Mouse (Mus musculus): ENCODE measurements around the gene Ugt1a2.

The Ugt1a2 gene

GRCm38 (mm10) chr1:88256886-88257663, 56.7 kb downstream of the Ugt1a2 start:
- no peak for DNase-seq (ENCODE audit: low read depth, low spot score)

DNA sequence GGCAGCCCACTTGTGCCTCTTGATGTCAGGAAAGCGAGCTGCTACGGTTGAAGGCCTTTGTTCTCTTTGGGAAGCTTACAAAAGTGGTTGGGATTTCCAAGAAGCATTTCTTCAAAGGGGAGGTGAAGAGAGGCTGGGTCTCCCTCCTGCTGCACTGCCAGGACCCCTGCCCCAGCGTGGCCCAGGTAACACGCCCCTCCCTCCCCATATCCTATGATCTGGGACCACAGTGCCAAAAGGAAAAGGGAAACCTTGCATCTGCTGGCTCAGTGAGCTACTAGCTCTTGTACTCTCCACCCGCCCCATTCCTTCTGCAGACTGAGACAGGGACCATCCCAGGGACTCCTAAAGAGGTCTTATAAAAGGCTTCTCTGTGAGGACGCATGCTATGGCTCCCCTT, 57.3 kb downstream of the Ugt1a2 start:
- DNase-seq (ENCODE audit: low read depth, low spot score): no peak

DNA sequence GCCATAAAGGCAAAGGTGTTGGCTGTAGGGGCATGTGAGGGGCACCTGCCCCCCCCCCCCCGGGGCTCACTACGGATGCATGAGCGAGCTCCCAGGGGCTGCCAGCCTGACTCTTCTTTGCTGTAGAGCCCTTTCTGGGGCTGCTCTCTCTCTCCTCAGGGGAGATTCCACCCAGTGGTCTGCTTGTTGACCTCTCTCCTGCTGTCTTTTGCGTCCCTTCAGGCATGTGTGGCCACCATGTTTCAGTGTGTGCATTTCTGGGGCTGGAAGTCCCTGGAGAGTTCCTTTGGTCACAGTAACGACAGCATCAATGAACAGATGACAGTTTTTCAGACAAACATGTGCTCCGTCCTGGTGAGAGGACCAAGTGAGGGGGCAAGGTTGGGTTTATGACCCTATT, 58.0 kb downstream of the Ugt1a2 start:
- no peak for DNase-seq (ENCODE audit: low read depth, low spot score)

DNA sequence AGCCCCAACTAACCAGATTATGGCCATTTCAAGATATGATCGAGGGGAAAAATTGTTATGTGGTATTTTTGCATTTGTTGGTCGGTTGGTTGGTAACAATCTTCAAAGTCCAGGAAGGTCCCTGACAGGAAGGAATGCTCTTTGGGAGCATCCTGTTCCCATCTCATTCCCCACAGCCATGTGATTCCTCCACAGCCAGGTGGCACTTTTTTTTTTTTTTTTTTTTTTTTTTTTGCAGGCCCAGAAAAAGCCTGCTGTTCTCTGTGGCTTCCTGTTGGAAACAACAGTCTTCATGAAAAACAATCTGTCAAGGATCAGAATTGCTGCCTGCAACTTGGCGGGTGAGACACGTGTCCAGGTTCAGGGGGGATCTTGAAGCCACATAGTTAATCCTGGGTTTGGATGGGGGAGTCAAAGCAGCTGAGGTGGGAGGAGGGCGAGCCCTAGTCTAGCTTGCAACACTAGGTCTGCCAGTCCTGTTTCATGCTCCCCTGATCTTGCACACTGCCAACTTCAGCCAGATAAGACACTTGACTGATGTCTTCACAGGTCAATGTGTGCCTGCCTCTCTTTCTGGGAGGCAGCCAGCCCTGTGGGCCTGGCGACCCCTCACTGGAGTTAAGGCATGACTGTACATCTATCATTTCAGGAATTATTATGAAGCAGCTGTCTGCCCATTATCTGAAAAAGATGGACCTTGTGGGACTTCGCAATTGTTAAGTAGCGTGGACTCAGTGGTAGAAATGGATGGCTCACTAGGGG, 58.7 kb downstream of the Ugt1a2 start:
- no peak for DNase-seq (ENCODE audit: low read depth, low spot score)

DNA sequence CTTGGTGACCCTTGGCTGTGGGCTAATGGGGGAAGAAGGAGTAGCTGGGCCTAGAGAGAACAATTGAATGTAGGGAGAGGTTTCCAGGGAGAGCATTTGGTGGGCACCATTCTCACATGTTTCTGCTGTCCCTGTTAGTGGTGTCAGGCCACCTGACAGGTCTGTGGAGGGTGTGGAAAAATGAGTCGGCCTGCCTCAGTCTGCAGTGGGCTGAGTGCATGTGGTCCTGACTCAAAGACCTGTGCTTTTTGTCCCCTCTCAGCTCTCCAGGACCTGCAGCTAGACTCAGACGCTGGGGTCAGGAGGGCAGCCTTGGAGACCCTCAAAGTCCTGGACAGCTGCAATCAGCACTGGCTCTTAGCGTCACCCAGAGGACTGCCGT, 59.2 kb downstream of the Ugt1a2 start:
- DNase-seq (ENCODE audit: low read depth, low spot score): no peak

DNA sequence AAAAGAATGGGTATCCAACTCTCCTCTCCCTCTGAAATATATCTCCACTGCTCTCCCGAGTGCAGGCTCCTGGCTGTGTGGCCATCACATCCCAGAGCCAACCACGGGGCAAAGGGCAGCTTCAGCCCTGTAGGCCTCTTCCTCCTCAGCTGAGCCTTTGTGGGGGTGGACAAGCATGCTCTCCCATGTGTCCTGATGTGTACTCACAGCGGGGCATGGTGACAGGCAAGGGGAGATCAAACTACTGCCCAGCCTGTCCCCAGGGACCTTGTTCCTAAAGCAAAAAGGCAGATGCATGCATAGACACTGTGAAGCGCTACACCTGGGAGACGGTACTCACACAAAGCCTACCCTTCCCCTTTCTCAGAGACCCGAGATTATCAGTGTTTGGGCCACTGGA, 59.7 kb downstream of the Ugt1a2 start:
- DNase-seq (ENCODE audit: low read depth, low spot score): no peak

DNA sequence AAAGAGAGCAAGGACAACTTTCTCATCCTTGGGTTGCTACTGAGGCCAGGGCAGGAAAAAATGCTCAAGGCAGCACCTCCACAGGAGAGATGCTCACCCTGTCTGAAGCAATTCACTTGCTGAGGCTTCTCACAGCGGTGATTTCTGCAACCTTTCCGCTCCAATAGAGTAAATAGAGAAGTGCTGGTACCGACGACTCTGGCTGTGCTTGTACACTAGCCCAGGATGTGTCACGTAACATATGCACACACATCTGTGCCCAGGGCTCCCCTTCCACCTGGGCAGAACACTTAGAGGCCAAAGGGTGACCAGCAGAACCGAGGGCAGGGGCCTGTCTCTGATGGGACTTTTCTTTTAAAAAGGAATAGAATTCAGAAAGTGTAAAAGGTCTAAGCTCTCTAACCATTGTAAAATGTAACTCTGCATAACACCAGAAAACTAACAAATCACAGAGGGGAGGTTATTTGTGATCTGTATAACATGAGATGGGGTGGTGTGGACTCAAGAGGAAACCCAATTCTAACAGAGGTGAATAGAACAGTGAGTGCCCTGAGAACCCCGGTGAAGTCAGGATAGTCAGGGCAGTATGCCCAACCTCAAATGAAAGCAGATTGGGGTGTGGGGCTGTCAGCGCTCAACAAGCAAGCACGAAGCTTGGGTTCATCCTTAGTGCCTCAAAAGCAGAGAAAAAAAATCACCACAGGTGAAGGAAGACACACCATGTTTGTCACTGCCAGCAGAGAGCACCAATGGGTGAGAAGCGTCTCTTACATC, 60.4 kb downstream of the Ugt1a2 start:
- no peak for DNase-seq (ENCODE audit: low read depth, low spot score)

GRCm38 (mm10) chr1:88261706-88262105, 61.3 kb downstream of the Ugt1a2 start:
- peak; percentile 34 for DNase-seq (ENCODE audit: low read depth, low spot score)

DNA sequence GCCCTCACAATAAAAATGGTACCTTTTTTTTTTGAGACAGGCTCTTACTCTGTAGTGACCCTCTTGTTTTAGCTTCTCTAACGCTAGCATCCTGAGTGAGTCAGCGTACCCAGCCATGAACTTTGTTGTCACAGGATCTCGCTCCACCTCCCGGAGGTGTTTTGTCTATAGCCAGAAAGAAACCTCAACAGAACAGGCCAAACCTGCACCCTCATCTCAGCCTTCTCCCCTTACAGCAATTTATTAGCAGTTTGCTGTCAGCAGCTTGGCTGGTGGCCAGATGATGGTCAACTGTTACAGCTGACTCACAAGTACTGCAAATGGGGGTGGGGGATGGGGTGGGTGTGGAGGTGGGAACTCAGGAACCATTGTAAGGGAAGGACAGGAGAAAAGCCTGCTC, 61.9 kb downstream of the Ugt1a2 start:
- peak; percentile 66 for DNase-seq (ENCODE audit: low read depth, low spot score)

- DNase-seq (ENCODE audit: low read depth, low spot score): no peak
Observed at GRCm38 (mm10) chr1:88262961-88263360, 62.6 kb downstream of the Ugt1a2 start.

DNA sequence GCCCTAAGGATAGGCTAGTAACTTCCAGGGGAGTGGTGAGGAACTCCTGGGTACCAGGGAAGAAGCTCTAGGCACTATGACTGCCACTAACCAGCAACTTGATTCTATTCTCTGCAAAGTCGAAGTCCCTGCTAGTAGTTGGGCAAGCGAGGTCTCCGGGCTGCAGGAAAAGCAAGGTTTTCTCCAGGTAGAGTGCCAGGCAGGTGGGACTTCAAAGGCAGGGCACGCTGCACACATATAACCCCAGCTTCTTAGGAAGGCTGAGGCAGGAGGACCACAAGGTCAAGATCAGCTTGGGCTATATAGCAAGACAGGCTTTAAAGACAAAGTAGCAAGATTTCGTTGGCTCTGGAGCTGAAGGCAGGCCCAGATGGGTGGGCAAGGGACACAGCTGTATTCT, 63.4 kb downstream of the Ugt1a2 start:
- DNase-seq (ENCODE audit: low read depth, low spot score): no peak

GRCm38 (mm10) chr1:88264237-88264868, 64.0 kb downstream of the Ugt1a2 start:
- DNase-seq (ENCODE audit: low read depth, low spot score): no peak

DNA sequence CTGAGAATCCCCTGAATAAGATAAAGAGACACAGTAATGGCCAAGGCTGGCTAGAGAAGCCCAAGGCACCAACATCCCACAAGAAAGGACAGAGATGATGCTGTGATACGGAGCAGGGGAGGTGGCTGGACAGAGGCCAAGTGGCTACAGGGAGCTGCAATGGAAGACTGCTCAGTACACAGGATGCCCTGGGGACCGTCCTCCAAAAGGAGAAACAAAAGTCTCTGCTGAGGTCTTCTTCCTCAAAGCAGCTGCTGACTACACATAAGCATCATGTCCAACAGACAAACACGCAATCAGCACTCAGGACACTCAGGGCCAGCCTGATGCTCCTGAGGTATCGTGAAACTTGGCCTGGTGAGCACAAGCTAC, 64.5 kb downstream of the Ugt1a2 start:
- DNase-seq (ENCODE audit: low read depth, low spot score): no peak

GRCm38 (mm10) chr1:88266123-88266522, 65.7 kb downstream of the Ugt1a2 start:
- DNase-seq (ENCODE audit: low read depth, low spot score): no peak

GRCm38 (mm10) chr1:88267489-88267888, 67.1 kb downstream of the Ugt1a2 start:
- DNase-seq (ENCODE audit: low read depth, low spot score): no peak

GRCm38 (mm10) chr1:88268070-88268469, 67.7 kb downstream of the Ugt1a2 start:
- no peak for DNase-seq (ENCODE audit: low read depth, low spot score)

All from R1 (cell line).